ENCODE assay signal across 7 mouse cellular contexts in genomic region chr9:114978281-114979111, GRCm38 (mm10). TPM values are rescaled to one million over a fixed set of nuclear protein-coding genes. Genes with fewer than 3 reads are reported as not detected.
DNase-seq lines count a peak whose midpoint lies in the region; ATAC-seq and TF ChIP-seq lines count a peak whose summit lies in the region.

Gene Osbpl10 (plus strand): TSS chr9:114978569.

- intact Hi-C loops in left cerebral cortex, postnatal 36 days (cut with DNase I) = loop anchor here (2.0 kb wide), 1 partner anchor 88 kb away; no protein-coding TSS in a partner anchor

- no peaks in the 10 kb centered on the region for H3K36me3 ChIP-seq in embryonic facial prominence, embryonic 10.5 days (replicated peaks)
- no peaks in the 10 kb centered on the region for H3K36me3 ChIP-seq in intestine, postnatal 0 days (ENCODE audit: control insufficient read depth, insufficient read depth)

- H3K4me3 ChIP-seq in embryonic facial prominence, embryonic 10.5 days = peak within 1 kb of the TSS; percentile 88
- H3K4me3 ChIP-seq in intestine, postnatal 0 days (ENCODE audit: low read depth, low read length) = peak within 1 kb of the TSS; percentile 84

- peak; percentile 84 for DNase-seq in adrenal gland, postnatal 14 days
- DNase-seq in embryonic facial prominence, embryonic 10.5 days (ENCODE audit: low spot score) = peak; percentile 85
- peak; percentile 81 to 85 for DNase-seq in left cerebral cortex, postnatal 36 days (ENCODE audit: low spot score in 2 of 2)
- peak; percentile 63 for DNase-seq in mesoderm, embryonic 11.5 days (ENCODE audit: low read depth, low spot score)
- peak; percentile 67 for DNase-seq in skeletal muscle tissue, adult 2 months (ENCODE audit: low read depth, low spot score)

- peak; percentile 91 for ATAC-seq in granulocyte monocyte progenitor cell, adult 5-6 weeks (replicated peaks; ENCODE audit: poor library complexity, severe bottlenecking)
- peak; percentile 81 for ATAC-seq in intestine, postnatal 0 days

- peaks cover 48% of the 10 kb centered on the region for H3K27me3 ChIP-seq in embryonic facial prominence, embryonic 10.5 days (replicated peaks; ENCODE audit: low read depth, poor library complexity, severe bottlenecking)
- H3K27me3 ChIP-seq in intestine, postnatal 0 days (replicated peaks; ENCODE audit: control insufficient read depth, insufficient read depth, low read length) = no peaks in the 10 kb centered on the region

- H3K4me2 ChIP-seq in intestine, postnatal 0 days (replicated peaks; ENCODE audit: low read depth) = peak within 1 kb of the TSS; percentile 95

- H3K4me1 ChIP-seq in embryonic facial prominence, embryonic 10.5 days = peaks cover 22% of the 10 kb centered on the region
- peaks cover 11% of the 10 kb centered on the region for H3K4me1 ChIP-seq in intestine, postnatal 0 days (replicated peaks; ENCODE audit: control insufficient read depth, insufficient read depth, low read length)

- peak within 1 kb of the TSS; percentile 87 for H3K9ac ChIP-seq in intestine, postnatal 0 days (ENCODE audit: low read depth, low read length)

- TF ChIP-seq CTCF in intestine, postnatal 0 days (IDR thresholded peaks at IDR 0.05; ENCODE audit: low read depth) = peak; percentile 67

- H3K9me3 ChIP-seq in embryonic facial prominence, embryonic 10.5 days = no peaks in the 10 kb centered on the region
- no peaks in the 10 kb centered on the region for H3K9me3 ChIP-seq in intestine, postnatal 0 days (ENCODE audit: control insufficient read depth)

- WGBS in embryonic facial prominence, embryonic 10.5 days = 1% methylated on average over 82 of the region's 86 CpGs
- WGBS in intestine, postnatal 0 days = under 1% methylated on average over 63 of the region's 86 CpGs

- peak within 1 kb of the TSS; percentile 90 for H3K27ac ChIP-seq in embryonic facial prominence, embryonic 10.5 days (replicated peaks)
- H3K27ac ChIP-seq in intestine, postnatal 0 days (ENCODE audit: low read depth, low read length) = peak within 1 kb of the TSS; percentile 94

RNA-seq across cellular contexts. Expression of gene Osbpl10, which starts in this region (rescaled TPM):
- total RNA-seq in adrenal gland, postnatal 14 days (2021) = 6.8 and 8.6 TPM in 2 replicates
- 1.1 and 1.3 TPM in 2 replicates for polyA plus RNA-seq in embryonic facial prominence, embryonic 10.5 days (2016; fragmentation: Nextera tagmentation; extraction: Ambion mirVana)
- 0.45 TPM in 1 of 2 replicates, not detected in the other for total RNA-seq in granulocyte monocyte progenitor cell, adult 5-6 weeks (2014; fragmentation: Nextera tagmentation)
- 0.13 and 0.21 TPM in 2 replicates for total RNA-seq in granulocyte monocyte progenitor cell, adult 5-6 weeks (2017)
- 3.8 and 4.3 TPM in 2 replicates for polyA plus RNA-seq in intestine, postnatal 0 days (2015; fragmentation: Nextera tagmentation; extraction: Ambion mirVana)
- total RNA-seq in left cerebral cortex, postnatal 36 days (2021) = 10 to 100 TPM; 52.5 to 54.0 TPM

Comparison
In these comparisons a context has a peak if more than half of its experiments do, and no peak if none do; other contexts are left out.
1. Peak in every context shown above with its lines: DNase-seq, ATAC-seq, H3K4me3 ChIP-seq and H3K27ac ChIP-seq.
2. Peak in ATAC-seq in granulocyte monocyte progenitor cell, adult 5-6 weeks; RNA of the gene not detected or under 1 TPM.